In genomic region chr9:83956632-83957314, GRCm38 (mm10) we compare ENCODE assay signal across 8 mouse cellular contexts. TPM values are rescaled to one million over a fixed set of nuclear protein-coding genes. Genes with fewer than 3 reads are reported as not detected.
DNase-seq lines count a peak whose midpoint lies in the region; ATAC-seq lines count a peak whose summit lies in the region.

No protein-coding gene starts in this region.

- no peak overlapping the region for H3K27ac ChIP-seq in forebrain, embryonic 10.5 days
- no peak overlapping the region for H3K27ac ChIP-seq in heart, embryonic 14.5 days (replicated peaks in 1 of 2; ENCODE audit: control insufficient read depth in 1 of 2, insufficient read depth in 1 of 2, low read depth in 2 of 2, low read length in 2 of 2)
- no peak overlapping the region for H3K27ac ChIP-seq in liver, embryonic 12.5 days

- ATAC-seq in CD4-positive, CD25-positive, alpha-beta regulatory T cell, adult 4 months, result peak; percentile 99
- peak; percentile 35; the same call in 1 of the 2 replicates for ATAC-seq in heart, embryonic 14.5 days (ENCODE audit: insufficient number of reproducible peaks, insufficient read depth, low FRiP score, low read depth)
- ATAC-seq in liver, embryonic 12.5 days, result peak; percentile 68; the same call in 1 of the 2 replicates

- H3K27me3 ChIP-seq in forebrain, embryonic 10.5 days (ENCODE audit: poor library complexity, severe bottlenecking), result no peaks in the 10 kb centered on the region
- no peaks in the 10 kb centered on the region for H3K27me3 ChIP-seq in heart, embryonic 14.5 days (ENCODE audit: control insufficient read depth, insufficient read depth, low read length)
- no peaks in the 10 kb centered on the region for H3K27me3 ChIP-seq in liver, embryonic 12.5 days (replicated peaks)
- no peaks in the 10 kb centered on the region for H3K27me3 ChIP-seq in splenic B cell, adult 2 months (ENCODE audit: control insufficient read depth, insufficient read depth, low read length, poor library complexity, severe bottlenecking)

- 61% methylated on average over 15 of the region's 15 CpGs for WGBS in forebrain, embryonic 10.5 days
- 48% methylated on average over 15 of the region's 15 CpGs for WGBS in heart, embryonic 14.5 days
- WGBS in liver, embryonic 12.5 days (ENCODE audit: insufficient replicate concordance), result 44% methylated on average over 15 of the region's 15 CpGs

- H3K4me3 ChIP-seq in forebrain, embryonic 10.5 days, result no peak overlapping the region
- H3K4me3 ChIP-seq in heart, embryonic 14.5 days (ENCODE audit: control insufficient read depth in 1 of 2, insufficient read depth in 1 of 2, low read depth in 1 of 2, low read length in 2 of 2), result no peak overlapping the region
- H3K4me3 ChIP-seq in liver, embryonic 12.5 days, result no peak overlapping the region

- no peaks in the 10 kb centered on the region for H3K9me3 ChIP-seq in forebrain, embryonic 10.5 days
- H3K9me3 ChIP-seq in heart, embryonic 14.5 days (ENCODE audit: control insufficient read depth, low read length), result no peaks in the 10 kb centered on the region
- H3K9me3 ChIP-seq in liver, embryonic 12.5 days (replicated peaks), result no peaks in the 10 kb centered on the region

- H3K4me1 ChIP-seq in forebrain, embryonic 10.5 days, result no peaks in the 10 kb centered on the region
- H3K4me1 ChIP-seq in heart, embryonic 14.5 days (ENCODE audit: control insufficient read depth in 2 of 2, insufficient read depth in 2 of 2, low read length in 2 of 2), result no peaks in the 10 kb centered on the region
- H3K4me1 ChIP-seq in liver, embryonic 12.5 days, result no peaks in the 10 kb centered on the region

- H3K36me3 ChIP-seq in forebrain, embryonic 10.5 days (replicated peaks), result peaks cover 11% of the 10 kb centered on the region
- 0 out of 2 replicates have a peak, but pooled peaks cover 4% of the 10 kb centered on the region for H3K36me3 ChIP-seq in heart, embryonic 14.5 days (ENCODE audit: control insufficient read depth, insufficient read depth, low read length)
- H3K36me3 ChIP-seq in liver, embryonic 12.5 days, result no peaks in the 10 kb centered on the region
- H3K36me3 ChIP-seq in splenic B cell, adult 2 months (ENCODE audit: control insufficient read depth, insufficient read depth, low read length, poor library complexity, severe bottlenecking), result no peaks in the 10 kb centered on the region

- peak; percentile 60 for DNase-seq in brain, embryonic 18.5 days (ENCODE audit: low read depth, low spot score)
- peak; percentile 72 for DNase-seq in forebrain, embryonic 10.5 days (ENCODE audit: extremely low spot score, low spot score)
- DNase-seq in kidney, postnatal 10 days, result peak; percentile 90
- peak; percentile 26 to 59 for DNase-seq in natural killer cell, adult 2 months (ENCODE audit: low spot score in 2 of 2)
- peak; percentile 82 for DNase-seq in splenic B cell, adult 2 months (ENCODE audit: low read depth, low spot score)

- H3K9ac ChIP-seq in heart, embryonic 14.5 days (ENCODE audit: low read length), result no peak overlapping the region
- H3K9ac ChIP-seq in liver, embryonic 12.5 days, result no peak overlapping the region

- H3K4me2 ChIP-seq in heart, embryonic 14.5 days (ENCODE audit: low read length), result no peak overlapping the region
- H3K4me2 ChIP-seq in liver, embryonic 12.5 days, result no peak overlapping the region

RNA-seq across cellular contexts. Expression of gene Bckdhb, which starts 31.8 kb away (rescaled TPM):
- 10 to 100 TPM; 11.6 to 14.2 TPM for polyA plus RNA-seq in CD4-positive, CD25-positive, alpha-beta regulatory T cell, adult 4 months (2017; shearing (Covaris generic))
- polyA plus RNA-seq in forebrain, embryonic 10.5 days (2016; fragmentation: Nextera tagmentation; extraction: Ambion mirVana), result 66.4 and 66.8 TPM in 2 replicates
- 52.8 and 56.4 TPM in 2 replicates for polyA plus RNA-seq in heart, embryonic 14.5 days (2014; fragmentation: Nextera tagmentation; extraction: Ambion mirVana)
- 22.4 and 24.2 TPM in 2 replicates for polyA plus RNA-seq in liver, embryonic 12.5 days (2016; fragmentation: Nextera tagmentation; extraction: Ambion mirVana)

Comparison
In these comparisons a context has a peak if more than half of its experiments do, and no peak if none do; other contexts are left out.
1. ATAC-seq: peak in every context shown above with its lines; median percentile 99 in CD4-positive, CD25-positive, alpha-beta regulatory T cell, adult 4 months; 68 in liver, embryonic 12.5 days; 35 in heart, embryonic 14.5 days.